Mouse (Mus musculus): ENCODE measurements at regions not wholly inside any gene's neighbourhood (a gene's known extent, or its start where the extent isn't known, plus 50 kb on each side); places are given as distances from the start of the nearest gene placed in this dataset.
"Not testable (repeated sequence)": the region's sequence is repeated elsewhere in the genome, so short reads cannot be mapped to it uniquely, and the experiment has no call there.

DNA sequence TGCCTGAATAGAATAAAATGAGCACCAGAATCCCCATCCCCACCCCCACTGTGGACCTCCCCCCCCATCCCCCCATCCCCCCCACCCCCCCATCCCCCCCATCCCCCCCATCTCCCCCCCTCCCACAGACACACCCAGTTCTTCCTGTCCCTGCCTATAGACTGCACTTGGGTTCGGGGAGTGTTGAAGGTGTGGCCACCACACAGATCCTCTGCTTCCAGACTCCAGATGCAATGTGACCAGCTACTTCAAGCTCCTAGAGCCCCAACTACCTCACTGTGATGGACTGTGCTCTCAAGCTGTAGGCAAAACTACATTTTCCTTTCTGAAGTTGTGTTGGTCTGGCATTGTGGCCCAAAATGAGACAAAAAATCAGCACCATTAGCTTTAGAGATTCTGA, 138.3 kb upstream of the Rybp start:
- no peak for DNase-seq (ENCODE audit: low spot score)

DNA sequence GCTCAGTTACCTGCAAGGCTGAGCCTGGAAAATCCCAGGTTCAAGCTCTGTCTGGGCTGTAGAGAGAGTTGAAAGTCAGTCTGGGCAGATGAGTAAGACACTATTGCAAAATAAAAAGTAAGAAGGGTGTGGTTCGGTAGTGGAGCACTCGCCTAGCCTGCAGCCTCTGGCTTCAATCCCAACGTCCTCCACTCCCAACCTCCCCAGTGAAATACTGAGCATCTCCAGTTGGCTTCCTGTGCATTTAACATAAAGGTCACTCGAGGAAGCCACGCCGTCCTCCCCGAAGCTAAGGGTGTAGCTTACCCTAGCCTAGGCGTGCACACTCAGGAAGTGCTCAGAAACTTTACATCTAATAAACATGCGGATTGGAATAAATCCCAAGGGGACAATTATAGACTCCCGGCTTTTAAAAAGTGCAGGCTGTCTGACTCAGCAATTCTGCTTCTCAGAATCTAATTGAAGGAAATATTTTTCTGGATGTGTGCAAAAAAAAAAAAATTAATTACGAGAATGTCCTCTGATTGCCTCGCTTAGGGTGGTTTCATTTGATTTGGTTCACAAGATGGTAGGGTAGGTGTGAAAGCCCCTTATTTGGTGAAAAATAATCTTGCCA, 137.6 kb upstream of the Rybp start:
- no peak for DNase-seq (ENCODE audit: low spot score)

DNA sequence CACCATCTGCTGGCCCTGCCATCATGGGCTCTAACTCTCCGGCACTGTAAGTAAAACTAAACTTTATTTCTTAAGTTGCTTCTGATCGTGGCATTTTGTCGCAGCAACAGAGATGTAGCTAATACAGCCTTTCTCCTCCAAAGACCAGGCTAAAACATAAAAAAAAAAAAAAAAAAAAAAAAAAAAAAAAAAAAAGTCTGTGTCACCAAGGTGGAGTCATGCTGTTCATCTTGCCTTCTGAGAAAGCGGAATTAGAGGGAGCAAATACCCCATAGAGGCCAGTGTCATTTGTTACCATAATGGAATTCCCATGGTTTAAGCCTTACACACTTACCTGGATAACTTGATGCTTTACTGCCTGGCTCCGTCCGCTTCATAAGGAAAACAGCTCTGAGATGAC, 136.9 kb upstream of the Rybp start:
- no peak for DNase-seq (ENCODE audit: low spot score)

DNA sequence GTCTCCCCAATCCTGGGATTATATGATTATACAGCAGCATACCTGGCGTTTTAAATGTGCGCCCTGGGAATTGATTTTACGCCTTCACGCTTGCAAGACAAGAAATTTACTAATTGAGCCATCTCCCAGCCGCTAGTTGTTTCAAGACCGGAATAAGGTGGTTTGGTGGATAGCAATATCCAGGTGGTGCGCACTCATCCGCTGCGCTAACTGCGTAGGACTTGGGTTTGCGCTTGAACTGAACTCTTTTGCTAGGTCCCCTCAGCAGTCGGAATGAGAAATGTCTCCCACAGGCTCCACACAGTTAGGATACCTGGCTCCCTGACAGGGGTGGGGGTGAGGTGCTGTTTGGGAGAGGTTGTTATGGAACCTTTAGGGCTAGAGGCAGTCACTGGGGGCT, 136.4 kb upstream of the Rybp start:
- no peak for DNase-seq (ENCODE audit: low spot score)

DNA sequence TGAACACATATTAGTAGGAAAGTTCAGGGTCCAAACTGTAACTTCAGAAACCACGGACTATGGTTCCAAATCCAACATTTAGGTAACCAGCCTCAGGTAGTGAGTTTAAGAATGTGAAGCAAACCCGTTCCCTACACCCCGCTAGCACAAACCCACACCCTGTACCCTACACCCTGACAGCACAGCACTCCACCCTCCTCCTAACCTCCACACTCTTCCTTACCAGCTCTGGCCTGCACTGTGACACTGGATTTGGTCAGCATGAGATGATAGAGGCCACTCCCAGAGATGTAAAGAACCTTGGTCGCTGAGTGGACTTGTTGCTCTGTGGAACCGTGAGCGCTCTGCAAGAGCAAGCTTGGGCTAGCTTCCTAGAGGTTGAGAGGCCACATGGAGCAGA, 135.3 kb upstream of the Rybp start:
- no peak for DNase-seq (ENCODE audit: low spot score)

DNA sequence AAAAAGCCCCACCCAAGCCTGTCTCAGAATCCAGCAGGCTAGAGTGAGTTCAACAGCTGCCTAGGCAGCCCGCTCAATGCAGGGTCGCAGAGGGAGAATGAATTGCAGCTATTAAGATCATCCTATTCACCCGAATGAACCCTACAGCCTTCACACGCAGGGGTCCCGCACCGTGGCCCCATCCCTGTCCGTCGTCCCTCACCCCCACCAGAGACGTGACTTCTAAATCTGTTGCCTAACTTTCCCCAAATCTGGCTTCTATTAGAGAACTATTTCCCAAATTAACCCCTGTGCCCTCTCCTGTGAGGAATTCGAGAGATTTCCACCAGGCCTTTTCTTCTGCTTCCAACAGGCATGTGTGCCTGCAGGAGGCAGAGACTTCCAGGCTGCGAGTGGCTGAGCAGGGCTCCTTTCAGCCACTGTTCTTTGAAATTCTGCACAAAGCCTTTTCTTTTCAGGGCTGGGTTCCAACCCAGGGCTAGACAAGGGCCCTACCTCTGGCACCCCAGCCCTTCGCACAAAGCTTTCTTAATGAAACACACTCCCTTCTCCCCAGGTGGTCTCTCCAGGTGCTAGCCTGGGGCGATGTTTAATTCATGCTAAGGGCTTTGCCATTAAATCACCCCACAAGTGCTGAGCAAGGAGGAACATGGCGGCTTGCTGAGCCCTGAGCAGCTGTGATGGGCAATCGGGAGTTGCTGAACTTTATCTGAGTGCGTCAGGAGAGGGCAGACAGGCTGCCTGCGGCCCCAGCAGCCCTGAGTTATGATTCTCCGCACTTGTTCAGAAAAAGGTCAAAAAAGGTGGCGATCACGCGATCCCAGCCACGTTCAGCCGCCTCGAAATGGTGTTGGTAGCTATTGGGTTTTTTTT, 134.7 kb upstream of the Rybp start:
- no peak for DNase-seq (ENCODE audit: low spot score)

DNA sequence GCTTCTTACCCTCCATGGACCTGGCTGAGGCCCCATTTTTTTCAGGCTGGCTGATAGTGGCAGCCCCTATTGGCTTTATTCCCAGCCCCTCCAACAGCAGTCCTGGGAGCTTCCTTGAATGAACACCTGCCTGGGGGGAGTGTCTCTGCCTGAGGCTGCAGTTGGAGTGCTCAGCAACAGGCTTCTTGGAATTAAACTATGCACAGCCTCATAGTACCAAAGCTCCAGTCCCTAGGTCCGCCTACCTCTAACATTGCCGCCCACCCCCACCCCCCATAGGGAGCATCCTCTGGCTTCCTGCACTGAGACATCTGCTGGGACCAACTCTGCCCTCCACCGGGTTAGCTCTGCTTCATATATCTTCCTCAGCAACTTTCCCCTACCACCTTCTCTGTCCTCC, 133.3 kb upstream of the Rybp start:
- no peak for DNase-seq (ENCODE audit: low spot score)

DNA sequence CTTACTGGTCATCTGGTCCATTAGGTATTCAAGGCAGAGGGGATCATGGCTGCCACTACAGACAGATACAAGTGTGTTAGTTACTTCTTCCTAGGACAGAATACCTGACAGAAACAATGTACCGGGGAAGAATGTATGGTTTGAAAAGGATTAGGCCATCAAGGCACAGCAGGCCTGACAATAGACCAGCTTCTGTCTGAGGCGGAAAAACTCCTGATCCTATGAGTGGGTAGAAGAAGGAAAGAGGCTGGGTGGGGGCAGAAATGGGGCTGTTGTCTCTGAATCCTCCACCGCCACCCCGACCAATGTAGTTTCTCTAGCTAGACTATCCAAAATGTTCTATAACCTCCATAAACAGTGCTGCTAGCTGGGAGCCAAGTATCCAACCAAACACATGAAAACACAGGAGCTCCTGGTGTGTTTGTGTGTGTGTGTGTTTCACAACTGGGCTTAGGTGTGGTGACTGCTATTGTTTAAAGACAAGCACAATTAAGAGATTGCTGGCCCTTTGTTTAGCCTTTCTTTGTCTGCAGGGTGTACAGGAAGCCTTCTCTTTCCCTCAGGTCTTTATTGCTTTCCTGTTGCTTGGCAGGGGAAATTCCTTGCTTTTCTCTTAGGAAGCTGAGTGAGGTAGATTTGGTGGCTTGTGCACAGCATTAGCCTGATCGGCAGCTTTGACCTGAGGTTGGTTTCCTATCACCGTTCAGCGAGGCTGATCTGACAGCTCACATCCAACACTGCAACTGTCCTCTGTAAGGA, 132.7 kb upstream of the Rybp start:
- no peak for DNase-seq (ENCODE audit: low spot score)

DNA sequence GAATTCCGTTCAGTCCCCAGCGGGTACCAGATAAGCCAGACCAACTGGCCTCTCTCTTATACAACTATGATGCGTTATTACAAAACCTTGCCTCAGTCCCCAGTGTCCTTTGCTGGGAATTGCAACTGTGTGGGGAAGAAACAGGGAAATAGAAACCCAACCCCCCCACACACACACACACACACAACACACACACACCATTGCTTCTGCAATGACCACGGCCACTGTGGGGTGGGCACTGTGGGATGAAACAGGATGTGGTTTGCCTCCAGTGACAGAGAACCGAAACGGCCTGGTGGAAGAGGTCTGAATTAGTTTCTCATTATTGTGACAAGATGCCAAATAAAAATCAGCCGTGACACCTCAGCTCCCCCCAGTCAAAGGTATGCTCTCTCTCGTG, 128.8 kb upstream of the Rybp start:
- no peak for DNase-seq (ENCODE audit: low spot score)

DNA sequence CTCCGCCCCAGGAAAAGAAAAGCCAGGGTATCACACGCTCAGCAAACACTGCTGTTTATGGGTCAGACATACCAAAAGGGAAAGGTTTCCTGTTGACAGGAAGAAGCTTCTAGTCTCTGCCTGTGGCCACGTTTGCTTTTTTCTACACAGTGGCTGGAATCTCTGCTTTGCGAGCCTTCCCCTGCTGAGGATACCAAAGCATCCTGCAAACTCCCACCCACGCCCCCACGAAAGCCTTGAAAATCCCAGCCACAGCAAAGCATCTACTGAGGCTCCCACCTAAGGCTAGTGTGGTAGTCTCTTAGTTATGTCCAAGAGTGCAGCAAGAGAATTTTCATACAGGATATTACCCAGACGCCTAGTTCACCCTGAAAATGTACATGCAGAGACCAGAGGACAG, 128.2 kb upstream of the Rybp start:
- no peak for DNase-seq (ENCODE audit: low spot score)

DNA sequence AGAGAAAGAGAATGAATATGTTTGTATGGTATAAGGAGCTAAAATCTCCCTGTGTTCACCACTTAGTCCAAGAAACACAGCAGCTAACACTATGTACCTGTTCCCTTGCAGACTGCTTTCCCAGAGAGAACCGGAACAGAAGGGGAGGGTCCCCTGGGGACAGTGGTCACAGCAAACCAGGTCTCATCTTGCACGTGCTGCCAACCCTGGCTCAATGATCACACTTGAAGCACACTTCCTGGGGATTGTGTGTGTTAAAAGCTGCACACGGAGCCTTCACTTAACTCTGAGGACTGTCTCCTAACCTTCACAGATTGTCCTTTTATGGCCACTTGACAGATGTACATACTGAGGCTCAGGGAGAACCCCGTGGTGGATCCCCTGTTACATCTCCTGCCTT, 127.6 kb upstream of the Rybp start:
- no peak for DNase-seq (ENCODE audit: low spot score)

DNA sequence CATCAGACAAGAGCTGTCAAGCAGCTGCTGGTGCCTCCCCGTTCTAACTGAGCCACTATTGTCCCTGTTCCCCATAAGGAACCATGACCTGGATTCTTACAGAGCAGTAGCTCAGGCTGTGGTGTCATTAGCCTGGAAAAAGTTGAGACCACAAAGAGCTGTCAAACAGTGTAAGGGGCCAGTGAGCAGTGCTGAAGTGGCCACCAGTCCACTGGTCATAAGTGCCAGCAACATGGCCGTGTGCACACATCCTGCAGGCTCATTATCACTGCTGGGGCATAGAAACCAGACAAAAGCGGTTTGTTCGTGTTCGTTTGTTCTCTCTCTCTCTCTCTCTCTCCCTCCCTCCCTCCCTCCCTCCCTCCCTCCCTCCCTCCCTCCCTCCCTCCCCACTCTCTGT, 125.2 kb upstream of the Rybp start:
- no peak for DNase-seq (ENCODE audit: low spot score)

DNA sequence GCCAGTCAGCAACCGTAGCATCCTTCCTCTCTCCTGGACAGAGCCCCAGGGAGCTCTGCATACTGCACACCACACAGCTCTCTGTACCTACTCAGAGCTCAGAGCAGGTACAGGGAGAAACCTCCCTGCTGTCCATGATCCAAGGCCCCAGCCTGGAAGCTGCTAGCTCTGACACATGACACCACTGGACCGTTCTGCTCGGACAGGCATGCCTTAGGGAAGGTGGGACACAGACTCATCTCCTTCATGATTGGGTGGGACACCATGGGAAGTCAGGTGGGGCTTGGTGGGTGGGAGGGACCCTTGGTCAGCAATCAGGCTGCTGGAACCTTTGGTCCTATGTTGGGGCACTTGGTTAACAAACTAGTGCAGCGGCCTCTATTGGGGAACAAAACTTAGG, 124.7 kb upstream of the Rybp start:
- DNase-seq (ENCODE audit: low spot score), result no peak

DNA sequence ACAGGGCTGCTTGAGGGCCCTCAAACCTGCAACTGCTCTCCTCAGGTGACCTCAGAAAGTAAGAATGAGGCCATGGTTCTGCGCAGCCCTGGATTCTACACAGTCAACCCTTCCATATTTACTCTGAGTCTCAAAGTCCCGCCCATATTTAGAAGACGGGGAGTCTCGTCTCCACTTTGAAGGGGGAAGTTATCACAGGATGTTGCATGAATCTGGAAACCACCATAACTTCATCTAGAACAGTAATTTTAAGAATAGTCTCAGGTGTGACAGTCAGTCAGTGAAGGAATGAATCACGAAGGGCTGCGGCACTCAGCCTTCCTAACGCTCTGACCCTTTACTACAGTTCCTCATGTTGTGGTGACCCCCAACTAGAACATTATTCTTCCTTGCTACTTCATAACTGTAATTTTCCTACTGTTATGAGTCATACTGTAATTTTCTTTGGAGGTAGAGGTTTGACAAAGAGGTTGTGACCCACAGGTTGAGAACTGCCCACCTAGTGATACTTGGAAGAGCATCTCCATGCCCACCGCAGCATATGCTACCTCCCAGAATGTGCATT, 122.9 kb upstream of the Rybp start:
- no peak for DNase-seq (ENCODE audit: low spot score)

DNA sequence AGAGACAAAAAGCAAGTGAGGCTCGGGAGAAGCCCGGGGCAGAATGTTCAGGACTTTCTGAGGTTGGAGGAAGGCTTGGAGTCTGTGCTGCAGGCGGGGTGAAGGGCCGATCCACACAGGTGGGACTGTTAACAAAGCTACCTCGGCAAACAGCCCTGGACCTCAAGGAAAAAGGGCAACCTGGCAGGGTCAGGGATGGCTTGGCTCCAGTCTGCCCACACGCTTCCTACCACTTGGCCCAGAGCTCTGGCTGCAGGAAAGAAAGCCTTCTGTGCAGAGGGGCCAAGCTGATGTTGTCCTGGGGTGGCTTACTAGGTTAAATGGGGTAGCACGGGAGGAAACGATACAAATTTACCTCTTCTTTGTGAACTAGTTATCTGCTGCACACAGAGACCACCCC, 121.5 kb upstream of the Rybp start:
- DNase-seq (ENCODE audit: low spot score), result no peak

DNA sequence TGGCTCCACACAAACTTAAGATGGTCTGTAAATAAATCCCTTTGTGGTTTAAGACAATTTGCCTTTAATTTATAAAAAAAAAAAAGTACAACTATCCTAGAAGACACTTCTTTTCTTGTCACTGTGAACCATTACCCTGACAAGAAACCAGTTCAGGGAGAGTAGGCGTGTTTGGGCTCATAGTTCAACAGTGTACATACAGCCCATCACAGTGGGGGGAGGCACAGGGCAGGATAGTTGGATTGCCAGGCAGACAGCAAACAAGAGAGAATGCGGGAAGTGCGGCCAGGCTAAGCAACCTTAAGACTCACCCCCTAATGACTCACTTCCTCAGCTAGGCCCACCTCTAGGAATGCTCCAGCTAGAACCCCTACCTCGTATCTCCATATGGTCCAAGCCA, 119.2 kb upstream of the Rybp start:
- no peak for DNase-seq (ENCODE audit: low spot score)

DNA sequence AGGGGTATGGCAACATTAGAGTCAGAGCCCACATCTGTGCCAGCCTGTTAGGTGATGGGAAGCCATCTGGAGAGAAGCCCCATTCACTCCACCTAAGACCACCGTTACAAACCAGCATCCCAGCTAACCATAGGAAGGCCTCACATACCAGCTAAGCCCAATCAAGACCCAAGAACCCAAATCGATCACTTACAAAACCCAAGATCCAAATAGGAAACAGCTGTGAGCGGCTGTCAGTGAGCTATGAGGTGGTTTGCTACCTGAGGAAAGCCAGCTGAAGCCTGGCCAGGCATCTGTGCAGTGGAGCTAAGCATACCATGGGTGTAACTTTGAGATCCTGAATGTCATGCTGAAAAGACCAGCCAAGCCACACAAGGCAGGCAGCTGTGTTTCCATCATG, 116.9 kb upstream of the Rybp start:
- no peak for DNase-seq (ENCODE audit: low spot score)

DNA sequence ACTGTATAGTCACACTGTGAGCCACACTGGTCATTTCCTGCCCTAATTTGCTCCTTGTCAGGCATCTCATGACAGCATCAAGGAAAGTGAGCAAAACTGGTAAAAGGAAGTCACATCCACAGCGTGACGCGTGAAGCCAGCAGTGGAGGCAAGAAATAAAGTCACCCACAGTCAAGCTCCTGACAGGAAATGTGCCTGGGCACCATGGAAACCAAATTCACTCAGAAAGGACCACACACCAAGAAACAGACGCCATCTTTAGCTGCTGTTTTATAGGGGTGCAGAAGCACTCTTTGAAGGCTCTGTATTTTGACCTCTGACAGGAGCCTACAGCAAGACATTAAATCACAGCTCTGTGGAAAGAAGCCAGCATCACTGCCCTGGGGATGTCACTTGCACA, 115.4 kb upstream of the Rybp start:
- DNase-seq (ENCODE audit: low spot score), result no peak

DNA sequence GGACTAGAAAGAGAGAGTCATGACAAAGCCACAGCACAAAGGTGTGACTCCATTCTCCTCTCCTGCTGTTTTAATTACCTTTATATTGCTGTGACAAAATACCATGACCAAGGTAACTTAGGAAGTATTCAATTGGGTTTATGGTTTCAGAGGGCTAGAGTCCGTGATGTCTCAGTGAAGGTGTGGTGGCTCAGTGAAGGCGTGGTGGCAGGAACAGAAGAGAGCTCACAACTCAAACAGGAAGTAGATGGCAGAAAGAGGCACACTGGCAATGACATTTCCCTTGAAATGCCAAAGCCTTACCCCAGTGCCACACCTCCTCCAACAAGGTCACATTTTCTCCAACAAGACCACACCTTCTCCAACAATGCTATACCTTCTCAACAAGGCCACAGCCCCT, 114.4 kb upstream of the Rybp start:
- no peak for DNase-seq (ENCODE audit: low spot score)

DNA sequence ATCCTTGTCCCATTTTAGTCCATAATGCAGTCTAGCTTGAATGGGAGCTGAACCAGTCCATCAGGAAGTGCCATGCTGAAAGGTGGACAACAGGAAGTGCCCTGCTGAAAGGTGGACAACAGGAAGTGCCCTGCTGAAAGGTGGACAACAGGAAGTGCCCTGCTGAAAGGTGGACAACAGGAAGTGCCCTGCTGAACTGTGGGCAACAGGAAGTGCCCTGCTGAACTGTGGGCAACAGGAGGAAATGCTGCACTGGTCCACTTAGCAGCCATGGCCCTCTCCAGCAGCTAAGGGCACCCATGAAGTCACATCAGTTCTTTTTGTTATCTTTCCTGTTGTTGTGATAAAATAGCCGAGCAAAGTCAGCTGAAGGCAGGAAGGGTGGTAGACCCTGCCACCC, 112.1 kb upstream of the Rybp start:
- DNase-seq (ENCODE audit: low spot score), result not testable (repeated sequence)

DNA sequence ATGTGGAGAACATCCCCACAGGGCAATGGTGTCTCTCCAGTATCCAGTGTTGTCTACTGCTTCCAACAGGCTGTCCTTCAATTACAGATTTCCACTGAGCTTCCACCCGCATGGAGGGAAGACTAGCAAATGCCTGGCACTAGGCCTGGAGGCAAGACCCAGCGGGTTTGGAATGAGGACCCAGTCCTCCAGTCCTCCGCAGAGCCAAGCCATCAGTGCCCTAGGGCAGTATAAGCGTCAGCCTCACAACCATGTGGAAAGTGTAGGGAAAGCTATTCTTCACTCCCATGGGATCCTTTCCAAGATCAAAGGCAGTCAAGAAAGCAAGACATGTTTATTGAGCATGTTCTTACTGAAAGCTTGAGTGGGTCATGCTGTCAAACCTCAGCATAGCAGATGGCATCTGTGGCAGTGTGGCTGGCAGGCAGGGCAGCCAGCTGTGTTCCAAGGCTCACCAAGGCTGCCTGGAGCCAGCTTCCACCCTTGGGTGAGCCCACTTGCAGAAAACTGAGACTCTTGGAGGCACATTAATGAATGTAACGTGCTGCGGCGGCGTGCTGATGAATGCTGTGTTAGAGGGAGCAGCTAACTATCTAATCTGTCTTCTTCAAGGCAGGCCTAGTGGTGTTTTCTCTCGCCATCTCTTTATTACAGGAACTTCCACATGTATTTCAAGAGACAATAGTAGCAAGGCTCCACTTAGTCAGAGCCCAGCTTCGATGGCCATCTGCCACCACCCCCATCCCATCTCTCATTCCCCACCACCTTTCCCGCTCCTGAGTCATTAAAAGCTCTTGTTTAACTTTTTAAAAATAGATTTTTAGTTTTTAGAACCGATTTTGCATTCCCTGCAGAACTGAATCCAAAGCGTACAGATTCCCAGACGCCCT, 109.3 kb upstream of the Rybp start:
- DNase-seq (ENCODE audit: low spot score), result peak; percentile 40

All from layer of hippocampus, adult 9-10 months (tissue).